Mouse (Mus musculus): ENCODE results near the gene Rheb. TPM values are rescaled to one million over a fixed set of nuclear protein-coding genes. Genes with fewer than 3 reads are reported as not detected.
"Not testable (repeated sequence)": the region's sequence is repeated elsewhere in the genome, so short reads cannot be mapped to it uniquely, and the experiment has no call there.

Gene Rheb
- polyA plus RNA-seq, 1 experiment from 2014 or later, result 244 TPM

DNA sequence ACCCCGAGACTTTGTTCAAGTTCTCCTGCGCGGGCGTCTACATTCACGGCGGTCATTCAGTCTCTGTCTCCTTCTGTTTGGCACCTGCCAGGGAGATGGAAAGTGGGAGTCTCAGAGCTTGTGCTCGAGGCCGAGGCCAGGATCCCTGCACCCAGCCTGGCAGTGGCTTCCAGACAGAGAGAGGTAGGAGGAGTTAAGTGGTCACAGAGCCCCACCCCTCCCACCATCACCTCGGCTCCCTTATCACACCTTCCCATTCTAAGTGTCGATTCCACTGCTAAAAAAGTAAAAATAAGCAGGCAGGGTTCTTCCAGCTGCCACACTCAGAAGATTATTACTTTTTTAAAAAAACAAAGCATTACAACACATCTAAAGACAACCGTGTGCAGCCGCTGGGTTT lies 21.4 kb upstream of the Rheb start:
- no peaks in the 10 kb centered on the region for H3K4me1 ChIP-seq (replicated peaks)
- 86% methylated on average over 12 of the region's 12 CpGs for WGBS
- H3K27me3 ChIP-seq, result no peaks in the 10 kb centered on the region
- peaks cover 68% of the 10 kb centered on the region for H3K36me3 ChIP-seq
- H3K27ac ChIP-seq (replicated peaks), result no peak overlapping the region
- no peaks in the 10 kb centered on the region for H3K9me3 ChIP-seq
- H3K4me2 ChIP-seq, result no peak overlapping the region
- no peak overlapping the region for H3K9ac ChIP-seq
- no peak for ATAC-seq (ENCODE audit: low read depth)
- H3K4me3 ChIP-seq, result no peak overlapping the region

GRCm38 (mm10) chr5:24861449-24861930 lies 19.1 kb upstream of the Rheb start:
- WGBS, result 92% methylated on average over 9 of the region's 9 CpGs
- Histone ChIP-seq H3K9me3 (no peaks in the 10 kb centered on the region), H3K27me3 (no peaks in the 10 kb centered on the region), H3K4me3 (no peak overlapping the region), H3K27ac (replicated peaks) (no peak overlapping the region), H3K4me2 (no peak overlapping the region), H3K36me3 (peaks cover 48% of the 10 kb centered on the region), H3K9ac (no peak overlapping the region), H3K4me1 (replicated peaks) (no peaks in the 10 kb centered on the region)
- ATAC-seq (ENCODE audit: low read depth), result no peak

DNA sequence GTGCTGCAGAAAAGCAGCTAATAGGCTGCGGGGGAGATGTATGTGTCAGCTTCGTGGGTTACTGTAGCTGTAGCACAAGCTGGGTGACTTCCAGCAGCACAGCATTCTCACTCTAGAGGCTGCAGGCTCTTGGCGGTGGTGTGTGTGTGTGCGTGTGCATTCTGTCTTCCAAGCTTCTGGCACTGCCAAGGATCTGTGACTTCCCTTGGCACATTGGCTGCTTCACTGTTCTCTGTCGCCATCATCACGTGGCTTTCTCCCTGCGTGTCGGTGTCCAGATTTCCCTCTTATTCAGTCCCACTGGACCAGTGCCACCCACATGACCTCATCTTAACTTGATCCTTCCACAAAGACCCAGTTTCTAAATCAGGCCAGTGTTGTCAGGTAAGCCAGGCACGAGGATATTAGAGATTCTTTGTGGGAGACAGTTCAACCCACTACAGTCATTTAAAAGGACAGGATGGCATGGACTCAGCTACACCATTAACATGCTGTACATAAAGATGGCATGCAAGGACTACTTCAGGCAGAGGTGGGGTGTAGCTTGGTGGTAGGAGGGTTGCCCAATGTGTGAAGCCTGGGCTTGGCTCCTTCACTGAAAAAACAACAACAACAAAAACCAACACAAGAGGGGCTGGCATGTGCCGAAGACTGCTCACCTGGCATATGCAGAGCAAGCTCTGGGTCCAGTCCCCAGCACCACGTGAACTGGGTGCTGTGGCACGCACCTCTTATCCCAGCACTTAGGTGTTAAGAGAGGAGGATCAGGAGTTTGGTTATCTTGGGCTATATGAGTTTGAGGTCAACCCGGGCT lies 18.4 kb upstream of the Rheb start:
- WGBS, result 84% methylated on average over 13 of the region's 13 CpGs
- H3K36me3 ChIP-seq, result peaks cover 41% of the 10 kb centered on the region
- no peak overlapping the region for H3K4me2 ChIP-seq
- H3K9ac ChIP-seq, result no peak overlapping the region
- ATAC-seq (ENCODE audit: low read depth), result no peak; the same call in 1 of the 2 replicates
- H3K27ac ChIP-seq (replicated peaks), result no peak overlapping the region
- H3K4me3 ChIP-seq, result no peak overlapping the region
- H3K9me3 ChIP-seq, result no peaks in the 10 kb centered on the region
- no peaks in the 10 kb centered on the region for H3K4me1 ChIP-seq (replicated peaks)
- no peaks in the 10 kb centered on the region for H3K27me3 ChIP-seq

- no peak overlapping the region for H3K27ac ChIP-seq (replicated peaks)
- H3K9me3 ChIP-seq, result no peaks in the 10 kb centered on the region
- ATAC-seq (ENCODE audit: low read depth), result no peak
- H3K4me2 ChIP-seq, result no peak overlapping the region
- WGBS, result 88% methylated on average over 3 of the region's 3 CpGs
- no peaks in the 10 kb centered on the region for H3K4me1 ChIP-seq (replicated peaks)
- no peak overlapping the region for H3K9ac ChIP-seq
- H3K4me3 ChIP-seq, result no peak overlapping the region
- no peaks in the 10 kb centered on the region for H3K27me3 ChIP-seq
- peaks cover 38% of the 10 kb centered on the region for H3K36me3 ChIP-seq
Measured at GRCm38 (mm10) chr5:24859771-24860540, 17.5 kb upstream of the Rheb start.

DNA sequence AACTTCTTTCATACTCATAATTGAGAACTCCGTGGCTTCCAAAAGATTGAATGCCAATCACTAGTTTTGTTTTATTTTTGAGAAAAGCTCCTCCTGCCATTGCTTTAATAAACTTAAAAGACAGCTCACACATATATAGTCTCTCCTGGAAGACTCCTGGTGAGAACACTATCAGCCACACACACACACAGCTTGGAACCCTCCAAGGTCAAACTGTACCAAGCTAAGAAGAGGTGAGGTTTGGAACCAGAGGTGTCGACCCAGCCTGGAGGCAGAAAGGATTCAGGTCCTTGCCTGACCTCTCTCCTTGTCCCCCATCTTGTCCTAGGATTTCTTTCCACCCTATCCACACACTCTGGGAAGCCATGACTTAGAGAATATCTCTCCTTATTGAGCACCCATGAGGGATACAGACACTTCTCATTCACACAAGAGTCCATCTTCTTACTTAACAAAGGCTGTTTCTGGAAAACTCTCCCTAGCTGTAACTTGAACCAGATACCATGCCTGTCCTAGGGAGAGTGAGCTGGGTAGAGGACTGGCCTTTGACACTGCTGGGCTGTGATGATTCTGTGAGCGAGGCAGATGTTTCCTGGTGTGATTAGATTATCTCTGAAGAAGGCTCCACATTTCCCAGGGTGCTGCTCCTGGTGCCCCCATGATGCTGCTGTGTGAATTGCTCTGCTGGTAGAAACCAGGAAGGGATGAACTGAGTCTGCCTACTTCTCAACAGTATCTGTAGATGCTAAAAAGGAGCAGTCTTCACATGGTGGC lies 12.6 kb upstream of the Rheb start:
- H3K4me1 ChIP-seq (replicated peaks), result no peaks in the 10 kb centered on the region
- H3K9me3 ChIP-seq, result no peaks in the 10 kb centered on the region
- H3K4me3 ChIP-seq, result no peak overlapping the region
- WGBS, result 80% methylated on average over 3 of the region's 3 CpGs
- no peak for ATAC-seq (ENCODE audit: low read depth)
- no peak overlapping the region for H3K4me2 ChIP-seq
- H3K36me3 ChIP-seq, result no peaks in the 10 kb centered on the region
- no peak overlapping the region for H3K9ac ChIP-seq
- no peaks in the 10 kb centered on the region for H3K27me3 ChIP-seq
- H3K27ac ChIP-seq (replicated peaks), result no peak overlapping the region

GRCm38 (mm10) chr5:24854256-24854655 lies 11.8 kb upstream of the Rheb start:
- no peak for ATAC-seq (ENCODE audit: low read depth)
- no peaks in the 10 kb centered on the region for H3K9me3 ChIP-seq
- no peak overlapping the region for H3K27ac ChIP-seq (replicated peaks)
- 96% methylated on average over 3 of the region's 3 CpGs for WGBS
- H3K4me3 ChIP-seq, result no peak overlapping the region
- no peak overlapping the region for H3K9ac ChIP-seq
- H3K36me3 ChIP-seq, result no peaks in the 10 kb centered on the region
- no peak overlapping the region for H3K4me2 ChIP-seq
- H3K4me1 ChIP-seq (replicated peaks), result no peaks in the 10 kb centered on the region
- H3K27me3 ChIP-seq, result no peaks in the 10 kb centered on the region

- 90% methylated on average over 14 of the region's 14 CpGs for WGBS
- not testable (repeated sequence) for H3K9me3 ChIP-seq; H3K4me2 ChIP-seq; H3K27ac ChIP-seq (replicated peaks); H3K9ac ChIP-seq; H3K4me3 ChIP-seq; H3K4me1 ChIP-seq (replicated peaks); H3K36me3 ChIP-seq; ATAC-seq (ENCODE audit: low read depth); H3K27me3 ChIP-seq
Measured at GRCm38 (mm10) chr5:24848261-24848660, 5.8 kb upstream of the Rheb start.

DNA sequence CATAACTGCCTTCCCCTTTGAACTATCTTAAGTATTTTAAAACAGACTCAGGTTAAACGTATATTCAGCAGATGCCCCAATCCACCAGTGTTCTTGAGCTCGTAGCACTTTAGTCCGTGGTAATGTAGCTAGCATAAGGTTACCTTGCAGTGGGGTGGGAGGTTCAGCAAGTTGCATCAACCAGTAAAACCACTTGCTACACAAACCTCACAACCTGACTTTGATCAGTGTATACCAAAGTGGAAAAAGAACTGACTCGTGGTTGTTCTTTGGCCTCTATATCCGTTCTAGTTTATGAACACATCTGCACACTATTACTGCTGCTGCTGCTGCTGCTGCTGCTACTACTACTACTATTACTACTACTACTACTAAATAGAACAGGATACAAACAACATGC lies 1.4 kb upstream of the Rheb start:
- Histone ChIP-seq H3K9me3 (no peaks in the 10 kb centered on the region), H3K36me3 (no peaks in the 10 kb centered on the region), H3K9ac (no peak overlapping the region; the same call in 1 of the 2 replicates), H3K27me3 (no peaks in the 10 kb centered on the region), H3K4me1 (replicated peaks) (peaks cover 35% of the 10 kb centered on the region), H3K4me3 (no peak overlapping the region), H3K4me2 (peak overlapping the region; percentile 80; the same call in 1 of the 2 replicates), H3K27ac (replicated peaks) (no peak overlapping the region)
- WGBS, result 94% methylated on average over 5 of the region's 5 CpGs
- ATAC-seq (ENCODE audit: low read depth), result no peak

DNA sequence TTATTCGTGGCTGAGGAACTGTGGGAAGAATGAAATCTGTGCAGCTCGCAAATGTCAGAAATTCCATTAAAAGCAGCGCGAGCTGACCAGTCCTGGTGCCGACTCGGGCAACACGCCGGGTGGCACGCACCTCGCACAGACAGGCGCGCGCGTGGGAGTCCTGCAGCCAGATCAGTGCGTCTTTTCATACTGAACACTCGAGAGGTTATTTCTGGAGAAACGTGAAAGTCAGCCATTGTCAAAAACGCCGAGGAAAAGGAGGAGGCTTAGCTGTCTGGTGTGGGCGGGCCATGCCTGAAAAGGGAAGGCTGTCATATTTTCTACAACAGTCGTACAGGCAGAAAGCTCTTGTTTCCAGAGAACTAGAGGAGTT lies 665 bp upstream of the Rheb start:
- peaks cover 43% of the 10 kb centered on the region for H3K4me1 ChIP-seq (replicated peaks)
- peak; percentile 12 for ATAC-seq (ENCODE audit: low read depth)
- 2% methylated on average over 21 of the region's 21 CpGs for WGBS
- H3K4me3 ChIP-seq, result peak overlapping the region; percentile 96
- H3K9me3 ChIP-seq, result no peaks in the 10 kb centered on the region
- H3K9ac ChIP-seq, result peak overlapping the region; percentile 73
- H3K4me2 ChIP-seq, result peak overlapping the region; percentile 80
- H3K36me3 ChIP-seq, result no peaks in the 10 kb centered on the region
- no peaks in the 10 kb centered on the region for H3K27me3 ChIP-seq
- H3K27ac ChIP-seq (replicated peaks), result peak overlapping the region; percentile 98

- H3K4me3 ChIP-seq, result peak overlapping the region; percentile 96
- peak overlapping the region; percentile 96 for H3K9ac ChIP-seq
- no peaks in the 10 kb centered on the region for H3K9me3 ChIP-seq
- H3K27ac ChIP-seq (replicated peaks), result peak overlapping the region; percentile 98
- H3K4me1 ChIP-seq (replicated peaks), result peaks cover 49% of the 10 kb centered on the region
- WGBS, result under 1% methylated on average over 41 of the region's 50 CpGs
- ATAC-seq (ENCODE audit: low read depth), result peak; percentile 55
- H3K27me3 ChIP-seq, result no peaks in the 10 kb centered on the region
- peak overlapping the region; percentile 93 for H3K4me2 ChIP-seq
- H3K36me3 ChIP-seq, result no peaks in the 10 kb centered on the region
Measured at GRCm38 (mm10) chr5:24841662-24842273, 656 bp downstream of the Rheb start.

DNA sequence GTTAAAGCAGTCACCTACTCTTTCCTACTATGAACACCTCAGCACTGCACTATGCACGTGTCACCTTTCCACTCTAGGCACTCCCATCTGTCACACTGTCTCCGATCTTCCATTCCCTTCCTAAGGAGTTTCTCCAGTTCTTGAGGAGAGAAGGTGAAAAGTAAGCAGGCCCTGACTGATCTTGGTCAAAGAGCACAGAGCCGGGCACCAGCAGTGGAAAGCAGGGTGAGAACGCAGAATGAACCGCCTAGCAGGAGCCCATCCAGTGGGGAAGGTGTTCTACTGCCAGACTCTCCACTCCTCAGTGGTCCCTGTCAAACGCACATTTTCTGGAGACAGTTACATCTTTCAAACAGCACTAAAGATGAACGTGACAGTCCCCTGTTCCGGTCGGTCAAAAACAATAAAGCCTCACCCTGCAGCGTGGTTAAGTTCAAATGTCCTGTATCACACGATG lies 1.4 kb downstream of the Rheb start:
- H3K4me2 ChIP-seq, result peak overlapping the region; percentile 93
- peak overlapping the region; percentile 98 for H3K27ac ChIP-seq (replicated peaks)
- peak overlapping the region; percentile 96 for H3K9ac ChIP-seq
- no peaks in the 10 kb centered on the region for H3K9me3 ChIP-seq
- no peak for ATAC-seq (ENCODE audit: low read depth)
- peak overlapping the region; percentile 96 for H3K4me3 ChIP-seq
- H3K4me1 ChIP-seq (replicated peaks), result peaks cover 49% of the 10 kb centered on the region
- WGBS, result 17% methylated on average over 11 of the region's 11 CpGs
- no peaks in the 10 kb centered on the region for H3K27me3 ChIP-seq
- no peaks in the 10 kb centered on the region for H3K36me3 ChIP-seq

Data from neural tube, embryonic 13.5 days (tissue).